Mouse (Mus musculus) B cell, adult 2 months (primary cell): ENCODE measurements around the gene C130050O18Rik.

Experiments used
- DNase-seq, 2 experiments: peaks; one replicate each; pipeline ENCODE4 v3.0.0; 2022

Gene C130050O18Rik

DNA sequence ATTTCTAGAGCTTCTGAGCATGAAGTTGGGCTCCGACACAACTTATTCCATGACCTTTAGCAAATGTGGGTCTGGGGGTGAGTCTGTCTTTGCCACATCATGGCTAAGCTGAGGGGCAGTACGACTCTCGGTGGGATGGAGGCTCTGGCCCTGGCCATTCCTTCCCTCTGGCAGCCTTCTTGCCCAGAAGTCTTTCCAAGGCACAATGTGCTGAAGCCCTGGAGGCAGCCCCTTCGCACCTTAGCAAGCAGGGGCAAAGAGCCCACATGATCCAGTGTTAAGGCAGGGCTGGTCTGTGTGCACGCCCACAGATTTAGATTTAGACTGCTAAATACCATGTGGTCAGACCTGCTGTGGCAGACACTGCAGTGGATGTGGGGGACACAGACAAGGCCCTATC is 6.3 kb upstream of the C130050O18Rik start:
- no peak for DNase-seq

GRCm38 (mm10) chr5:139399991-139400390 is 5.1 kb upstream of the C130050O18Rik start:
- DNase-seq = no peak

GRCm38 (mm10) chr5:139402106-139402505 is 3.0 kb upstream of the C130050O18Rik start:
- DNase-seq = no peak

DNA sequence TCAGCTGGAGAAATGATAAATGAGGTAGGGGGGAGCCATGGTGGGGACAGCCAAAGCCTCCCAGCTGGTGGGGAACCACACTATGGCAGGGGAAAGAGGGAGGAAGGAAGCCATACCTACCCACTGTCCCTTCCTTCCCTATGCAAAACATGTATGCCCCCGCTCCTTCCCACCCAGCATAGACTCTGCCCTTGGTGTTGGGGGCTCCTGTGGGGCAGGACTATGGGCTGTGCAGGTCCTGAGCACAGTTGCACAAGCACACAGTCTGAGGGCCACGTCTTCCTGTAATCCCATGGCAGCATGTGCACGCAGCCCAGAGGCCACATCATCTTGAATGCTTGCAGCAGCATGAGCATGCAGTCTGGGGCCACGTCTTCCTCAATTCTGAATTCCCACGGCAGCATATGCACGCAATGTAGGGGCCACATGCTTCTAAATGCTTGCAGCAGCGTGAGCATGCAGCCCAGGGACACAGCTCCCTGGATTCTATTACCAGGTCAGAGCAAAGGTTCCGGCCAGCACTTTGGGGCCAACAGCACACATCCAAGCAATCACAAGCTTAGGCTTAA is 1.3 kb upstream of the C130050O18Rik start:
- no peak for DNase-seq

DNA sequence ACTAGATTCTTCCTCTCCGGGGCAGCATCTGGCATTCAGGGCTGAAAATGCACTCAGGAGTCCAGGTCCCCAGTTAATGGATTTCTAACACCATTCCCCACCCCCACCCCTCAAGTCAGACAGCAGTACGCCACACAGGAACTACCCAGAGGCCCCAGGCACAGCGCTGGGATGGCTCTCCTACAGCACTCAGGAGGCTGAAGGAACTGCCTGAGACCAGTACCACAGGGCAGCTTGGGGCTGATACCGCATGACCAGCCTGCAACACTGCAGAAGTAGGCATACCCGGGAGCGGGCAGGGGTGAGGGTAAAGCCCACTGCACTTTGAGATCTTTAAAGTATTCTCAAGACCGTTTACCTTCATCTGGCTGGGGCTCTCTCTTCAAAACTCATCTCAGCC is 398 bp downstream of the C130050O18Rik start:
- DNase-seq = no peak

GRCm38 (mm10) chr5:139405953-139406352 is 873 bp downstream of the C130050O18Rik start:
- DNase-seq = no peak

DNA sequence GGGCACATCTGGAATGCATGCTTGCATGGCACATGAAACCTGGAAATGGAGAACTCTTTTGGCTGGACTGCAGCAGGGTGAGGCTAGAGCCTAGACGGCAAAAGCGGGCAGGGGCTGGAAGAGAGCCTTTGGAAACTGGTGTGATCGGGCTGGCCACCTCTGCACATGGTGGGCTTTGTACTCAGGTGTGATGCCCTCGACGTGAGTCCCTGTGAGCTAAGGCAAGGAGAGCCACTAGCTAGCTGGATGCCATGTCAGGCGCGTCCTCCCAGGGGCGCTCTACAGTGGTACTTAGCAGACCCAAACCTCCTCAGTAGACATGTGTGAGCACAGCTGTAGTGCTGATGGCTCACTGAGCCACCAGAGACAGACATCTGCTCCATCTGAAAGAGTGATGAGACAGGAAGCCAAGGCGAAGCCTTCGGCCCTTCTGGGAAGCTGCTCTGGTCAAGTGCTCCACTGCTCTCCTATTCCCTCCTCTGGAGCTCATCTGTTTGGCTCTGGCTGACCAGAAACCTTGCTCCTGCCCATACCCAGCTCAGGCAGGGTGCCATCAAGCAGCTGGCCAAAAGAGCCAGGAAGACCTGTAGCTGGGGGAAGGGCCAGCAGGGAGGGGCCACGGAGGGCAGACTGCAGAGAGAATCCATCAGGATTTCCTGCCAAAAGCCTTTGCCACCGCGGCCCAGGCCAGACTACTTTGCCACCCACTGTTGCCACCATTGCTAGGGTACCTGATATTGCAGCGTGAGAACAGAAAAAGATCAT is 2.2 kb downstream of the C130050O18Rik start:
- DNase-seq = peak in 1 of 2 experiments; percentile 18

DNA sequence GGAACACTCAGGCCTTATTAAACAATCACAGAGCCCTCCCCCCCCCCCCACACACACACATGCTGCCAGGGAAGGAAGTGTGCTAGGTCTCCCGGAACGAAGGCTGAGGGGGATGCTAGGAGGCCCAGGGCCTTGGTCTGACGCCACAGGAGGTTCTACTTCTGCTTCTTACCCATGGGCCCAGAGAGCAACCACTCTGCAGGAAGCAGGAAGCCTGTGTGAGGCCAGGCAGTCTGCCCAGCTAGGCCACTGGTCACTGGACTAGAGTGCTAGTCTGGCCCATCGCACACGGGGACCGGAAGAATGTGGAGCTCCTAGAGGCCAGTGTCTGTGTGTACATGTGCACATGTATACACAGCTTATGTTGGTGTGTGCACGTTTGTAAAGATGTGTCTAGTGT is 3.4 kb downstream of the C130050O18Rik start:
- DNase-seq = peak; percentile 53 to 63

GRCm38 (mm10) chr5:139409412-139409811 is 4.3 kb downstream of the C130050O18Rik start:
- DNase-seq = no peak

DNA sequence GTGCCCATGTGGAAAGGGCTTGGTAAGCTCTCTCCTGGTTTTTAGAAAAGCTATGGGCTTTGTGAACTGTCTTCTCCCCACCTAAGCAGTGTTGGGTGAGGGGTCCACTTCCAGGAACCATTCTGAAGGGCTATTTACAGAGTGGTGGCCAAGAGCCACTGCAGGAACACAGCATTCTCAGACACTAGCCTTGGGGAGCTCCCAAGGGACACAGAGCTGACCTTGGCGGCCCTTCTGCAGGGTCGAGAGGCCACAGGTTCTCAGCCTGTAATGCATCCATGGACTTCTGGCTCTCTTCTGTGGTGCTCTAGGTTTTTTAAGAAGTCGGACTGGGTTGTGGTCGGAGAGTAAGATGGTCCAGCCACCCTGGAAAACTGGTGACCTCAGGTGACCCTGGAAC is 5.0 kb downstream of the C130050O18Rik start:
- DNase-seq = no peak

GRCm38 (mm10) chr5:139411117-139411516 is 6.0 kb downstream of the C130050O18Rik start:
- no peak for DNase-seq

DNA sequence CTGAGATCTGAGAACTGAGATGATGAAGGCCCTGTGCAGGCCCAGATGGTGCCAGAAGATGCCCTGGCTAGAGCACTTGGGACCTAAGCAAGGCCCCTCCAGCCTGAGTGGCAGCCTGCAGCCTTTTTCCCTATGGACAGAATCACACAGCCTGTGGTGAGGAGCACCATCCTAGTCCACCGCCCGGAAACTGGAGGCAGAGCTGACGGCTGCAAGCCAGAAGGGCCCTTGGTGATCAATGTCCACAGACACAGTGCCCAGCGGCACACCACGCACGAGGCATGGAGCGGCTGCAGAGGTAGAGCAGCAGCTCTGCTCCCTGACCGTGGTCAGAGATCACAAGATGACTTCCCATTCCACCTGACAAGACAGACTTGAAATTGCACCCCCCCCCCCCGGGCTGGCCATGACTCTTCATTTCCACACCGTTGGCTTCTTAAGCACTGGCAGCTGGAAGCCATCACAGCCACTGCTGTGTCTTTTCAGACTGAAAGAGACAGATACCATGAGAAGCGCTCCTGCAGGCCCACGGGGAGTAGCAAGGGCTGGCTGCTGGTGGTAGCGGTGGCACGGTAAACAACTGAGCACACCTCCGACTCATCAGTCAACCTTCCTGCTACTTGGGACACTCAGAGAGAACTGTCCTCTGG is 6.7 kb downstream of the C130050O18Rik start:
- no peak for DNase-seq

- DNase-seq = no peak
Measured at GRCm38 (mm10) chr5:139413545-139413944, 8.5 kb downstream of the C130050O18Rik start.

DNA sequence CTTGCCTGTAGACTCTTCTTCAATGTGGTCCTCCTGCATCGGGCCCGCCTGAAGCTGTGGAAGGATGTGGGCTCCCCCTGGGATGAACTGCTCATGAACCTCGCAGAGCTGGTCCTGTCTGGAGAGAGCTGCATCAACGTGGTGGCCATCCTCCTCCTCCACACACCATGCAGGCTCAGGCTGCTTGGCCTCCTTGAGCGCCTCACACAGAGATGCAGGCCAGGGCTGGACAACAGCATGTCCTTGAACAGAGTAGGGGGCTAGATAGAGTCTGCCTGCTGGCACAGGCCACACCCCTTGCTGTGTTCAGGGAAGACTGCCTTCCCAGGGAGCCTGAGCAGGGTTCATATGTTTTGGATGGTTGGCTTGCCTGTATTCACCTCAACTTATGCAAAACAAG is 9.9 kb downstream of the C130050O18Rik start:
- no peak for DNase-seq

DNA sequence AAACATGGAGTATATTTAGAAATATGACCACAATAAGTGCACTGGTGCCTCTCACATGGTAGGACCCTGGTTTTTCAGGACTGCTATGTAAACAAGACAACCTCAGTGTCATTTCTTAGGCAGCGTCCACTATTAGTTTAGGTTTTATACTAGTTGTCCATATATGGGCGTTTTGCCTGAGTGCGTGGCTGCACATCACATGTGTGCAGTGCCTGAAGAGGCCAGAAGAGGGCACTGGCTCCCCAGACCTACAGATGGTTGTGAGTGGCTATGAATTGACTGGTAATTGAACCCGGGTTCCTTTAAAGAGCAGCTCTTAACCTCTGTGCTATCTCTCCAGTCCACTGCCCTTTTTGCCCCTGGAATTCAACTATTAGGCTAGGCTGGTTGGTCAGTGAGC is 11.9 kb downstream of the C130050O18Rik start:
- DNase-seq = peak; percentile 41 to 44

DNA sequence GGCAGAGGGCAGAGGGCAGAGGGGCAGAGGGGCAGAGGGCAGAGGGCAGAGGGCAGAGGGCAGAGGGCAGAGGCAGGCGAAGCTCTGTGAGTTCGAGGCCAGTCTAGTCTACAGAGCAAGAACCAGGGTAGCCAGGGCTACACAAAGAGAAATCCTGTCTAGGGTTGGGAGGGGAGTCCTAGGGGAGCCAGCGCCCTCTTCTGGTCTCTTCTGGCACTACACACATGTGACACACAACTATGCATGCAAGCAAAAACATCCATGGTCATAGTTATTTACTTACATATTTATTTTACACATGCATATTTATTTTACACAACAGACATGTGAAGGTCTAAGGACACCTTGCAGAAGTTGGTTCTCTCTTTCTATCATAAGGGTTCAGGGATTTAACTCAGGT is 12.4 kb downstream of the C130050O18Rik start:
- DNase-seq = peak; percentile 17 to 27

GRCm38 (mm10) chr5:139418110-139418509 is 13.0 kb downstream of the C130050O18Rik start:
- DNase-seq = no peak

DNA sequence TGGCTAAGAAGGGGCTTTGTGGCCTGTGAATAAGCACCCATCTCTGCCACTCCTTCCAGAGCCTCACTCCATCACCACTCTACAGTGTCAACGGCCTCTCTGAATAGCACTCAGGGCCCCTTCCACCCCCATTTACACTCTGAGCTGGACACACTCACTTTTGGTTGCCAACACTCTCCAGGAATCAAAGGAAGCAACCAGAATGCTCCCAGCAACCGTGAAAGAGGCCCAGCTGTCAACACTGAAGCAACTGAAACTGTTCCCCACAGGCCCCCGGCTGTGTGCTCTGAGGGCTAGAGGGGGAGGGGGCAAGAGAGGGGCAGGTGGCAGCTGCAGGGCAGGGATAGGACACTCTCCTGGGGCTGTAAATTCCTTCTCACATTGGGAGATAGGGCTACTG is 13.6 kb downstream of the C130050O18Rik start:
- DNase-seq = no peak

DNA sequence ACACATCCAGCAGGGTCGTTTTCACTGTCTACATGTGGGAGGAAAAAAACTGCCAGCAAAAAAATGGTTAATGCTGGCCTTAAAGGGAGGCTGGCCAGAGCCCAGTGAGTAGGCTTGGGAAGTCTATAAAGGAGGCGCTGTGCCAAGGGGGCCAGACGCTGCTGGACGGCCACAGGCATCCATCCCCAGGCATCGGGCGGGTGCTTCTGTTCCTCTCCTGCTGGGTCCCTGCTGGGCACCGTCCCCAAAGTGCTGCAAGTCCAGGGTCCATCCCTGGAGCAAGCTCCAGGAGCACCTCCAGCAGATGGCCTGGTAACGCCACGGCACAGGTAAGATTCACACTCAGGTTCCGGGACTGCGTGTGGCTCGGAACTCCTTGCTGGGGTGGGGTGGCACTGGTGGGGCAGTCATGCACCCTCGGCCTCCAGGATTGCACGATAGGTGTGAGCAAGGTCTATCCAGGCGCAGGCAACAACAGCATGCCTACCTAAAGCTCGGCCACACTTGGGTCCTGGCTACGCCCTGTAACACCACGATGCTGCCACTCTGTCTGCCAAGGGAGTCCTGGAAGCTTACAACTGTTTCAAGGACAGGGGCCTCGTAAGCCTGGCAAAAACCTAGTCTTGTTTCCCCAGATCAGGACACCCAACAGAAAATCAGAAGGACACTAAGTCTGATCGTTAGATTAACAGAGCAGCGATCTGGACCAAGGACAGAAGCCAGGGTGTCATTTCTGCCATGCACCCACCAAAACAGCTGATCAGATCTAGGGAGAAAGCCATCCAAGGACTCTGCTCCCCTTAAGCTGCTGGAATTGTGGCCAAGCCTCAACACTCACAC is 18.2 kb downstream of the C130050O18Rik start, which contains the start of gene Gper1:
Gene Gper1, plus strand, starts transcription at position 126 of the 840 bp plus-strand sequence.
- DNase-seq = no peak

DNA sequence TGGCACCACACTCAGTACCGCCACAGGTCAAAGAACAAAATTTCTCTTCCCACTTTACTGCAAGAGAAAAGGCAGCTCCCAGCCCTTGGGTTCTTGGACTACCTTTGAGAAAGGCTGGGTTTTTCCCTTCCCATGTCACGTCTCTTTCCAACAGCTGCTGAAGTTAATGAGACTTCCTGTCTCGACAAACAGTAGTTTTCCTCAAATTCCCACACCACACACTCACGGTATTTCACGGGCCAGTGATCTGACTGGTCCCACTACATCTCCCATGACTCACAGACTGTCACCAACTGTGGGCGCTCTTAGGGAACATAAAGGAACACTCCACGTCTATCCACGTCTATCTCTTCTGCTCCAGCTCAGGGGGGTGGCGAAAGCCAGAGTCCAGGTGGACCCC is 20.1 kb downstream of the C130050O18Rik start:
- no peak for DNase-seq

- DNase-seq = no peak
Measured at GRCm38 (mm10) chr5:139427001-139427400, 21.9 kb downstream of the C130050O18Rik start.

DNA sequence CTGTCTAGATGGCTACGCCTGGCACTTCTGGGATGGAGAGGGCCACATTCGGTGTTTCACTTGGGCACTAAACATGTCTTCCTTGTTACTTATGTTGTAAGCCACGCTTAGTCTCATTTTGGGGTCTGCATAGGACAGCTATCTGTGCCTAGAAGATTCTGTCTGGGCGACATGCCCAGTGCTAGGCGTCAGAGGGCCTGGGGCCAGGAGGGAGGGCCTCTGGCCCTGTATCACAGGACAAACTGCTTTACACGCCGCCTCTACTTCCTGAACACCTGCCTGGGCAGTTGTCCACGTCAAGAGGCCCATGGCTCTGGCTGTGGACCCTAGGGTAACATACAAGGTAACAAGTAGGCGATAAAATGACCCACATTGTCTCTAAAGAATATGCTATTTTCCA is 22.9 kb downstream of the C130050O18Rik start:
- no peak for DNase-seq

DNA sequence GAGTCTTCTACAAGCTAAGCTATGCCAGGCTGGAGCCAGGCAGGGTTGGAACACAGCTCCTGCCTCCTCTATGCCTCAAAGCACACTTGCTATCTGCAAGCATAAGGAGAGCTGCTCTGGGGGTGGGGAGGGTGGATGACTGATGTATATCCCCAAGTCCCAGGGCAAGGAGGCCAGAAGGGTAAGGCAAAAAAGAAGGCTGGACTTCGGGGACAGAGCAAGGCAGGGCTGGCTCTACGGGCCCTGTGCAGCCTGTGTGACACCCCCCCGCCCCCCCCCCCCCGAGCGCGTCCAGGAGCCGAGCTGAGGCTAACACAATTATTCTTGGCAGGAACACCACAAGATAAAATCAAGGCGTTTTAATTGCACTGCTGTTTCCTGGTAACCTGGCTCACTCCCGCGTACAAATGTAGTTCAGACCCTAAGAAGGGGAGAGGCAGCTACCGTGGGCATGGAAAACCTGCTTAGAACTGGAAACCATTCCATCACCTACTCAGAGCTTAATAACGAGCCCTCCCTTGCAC is 24.8 kb downstream of the C130050O18Rik start:
- DNase-seq = no peak
